Mouse (Mus musculus) testis, adult 2 months (tissue): Measurements from ENCODE around the gene Apoa4. TPM values are rescaled to one million over a fixed set of nuclear protein-coding genes. Genes with fewer than 3 reads are reported as not detected.

Experiments used
- H3K27ac ChIP-seq: fragments of 200-500 bp; 2 replicates; pipeline ENCODE4 v1.5.1; 2012; ENCODE audit warnings: low read depth, low read length; ENCODE audit not compliant: control insufficient read depth, insufficient read depth
- H3K27me3 ChIP-seq: fragments of 200-500 bp; 2 replicates; pipeline ENCODE4 v1.6.1; 2012; ENCODE audit warnings: mild to moderate bottlenecking, low read length, moderate library complexity; ENCODE audit not compliant: control insufficient read depth, insufficient read depth
- H3K36me3 ChIP-seq: fragments of 200-500 bp; 2 replicates; pipeline ENCODE4 v1.6.1; 2012; ENCODE audit warnings: mild to moderate bottlenecking, low read length; ENCODE audit not compliant: control insufficient read depth, insufficient read depth
- H3K4me1 ChIP-seq: fragments of 200-500 bp; 2 replicates; pipeline ENCODE4 v1.6.1; 2012; ENCODE audit warnings: low read length; ENCODE audit not compliant: control insufficient read depth, insufficient read depth
- H3K4me3 ChIP-seq: fragments of 200-500 bp; 2 replicates; pipeline ENCODE4 v1.5.1; 2012; ENCODE audit warnings: low read depth, mild to moderate bottlenecking, low read length, moderate library complexity, mixed read lengths; ENCODE audit not compliant: control insufficient read depth
- CTCF ChIP-seq: fragments of 200-500 bp; IDR thresholded peaks from 2 replicates; pipeline ENCODE4 v1.5.1; 2012; ENCODE audit warnings: low read depth, mild to moderate bottlenecking, inconsistent platforms, low read length, moderate library complexity; ENCODE audit not compliant: control insufficient read depth, insufficient read depth, insufficient replicate concordance
- POLR2A ChIP-seq: fragments of 200-500 bp; IDR thresholded peaks from 2 replicates; pipeline ENCODE4 v1.6.1; 2012; ENCODE audit warnings: low read depth, mild to moderate bottlenecking, inconsistent platforms, low read length, moderate library complexity; ENCODE audit not compliant: control insufficient read depth
- polyA plus RNA-seq: library from polyadenylated mRNA; depleted of rRNA; stranded (reverse); fragments of >200 nt; gene quantifications from 2 replicates; pipeline ENCODE4 v1.2.3, GENCODE M21; 2012

Apoa4 gene
- polyA plus RNA-seq, 1 experiment: 0.15 TPM

GRCm38 (mm10) chr9:46214946-46215337 lies 25.6 kb upstream of the Apoa4 start:
- Histone ChIP-seq H3K36me3 (no peaks in the 10 kb centered on the region; the same call in 1 of the 2 replicates), H3K27me3 (no peaks in the 10 kb centered on the region), H3K27ac (no peak overlapping the region), H3K4me3 (no peak overlapping the region), H3K4me1 (no peaks in the 10 kb centered on the region)
- TF ChIP-seq CTCF (no peak), POLR2A (no peak)

GRCm38 (mm10) chr9:46215338-46216322 lies 24.9 kb upstream of the Apoa4 start:
- no peaks in the 10 kb centered on the region; the same call in 1 of the 2 replicates for H3K36me3 ChIP-seq

GRCm38 (mm10) chr9:46216744-46217470 lies 23.6 kb upstream of the Apoa4 start:
- Histone ChIP-seq H3K27ac (no peak overlapping the region), H3K36me3 (peaks cover 2% of the 10 kb centered on the region), H3K4me3 (no peak overlapping the region), H3K4me1 (no peaks in the 10 kb centered on the region), H3K27me3 (no peaks in the 10 kb centered on the region)
- no peak for TF ChIP-seq POLR2A
- no peak for TF ChIP-seq CTCF

More at GRCm38 (mm10) chr9:46215338-46216322, 24.9 kb upstream of the Apoa4 start:
- Histone ChIP-seq H3K27me3 (no peaks in the 10 kb centered on the region), H3K4me3 (no peak overlapping the region), H3K4me1 (no peaks in the 10 kb centered on the region), H3K27ac (no peak overlapping the region)
- TF ChIP-seq CTCF: no peak
- TF ChIP-seq POLR2A: no peak

- Histone ChIP-seq H3K4me1 (no peaks in the 10 kb centered on the region), H3K36me3 (peaks cover 2% of the 10 kb centered on the region), H3K27me3 (no peaks in the 10 kb centered on the region), H3K4me3 (no peak overlapping the region), H3K27ac (no peak overlapping the region)
- TF ChIP-seq POLR2A (no peak), CTCF (no peak)
These were observed 22.3 kb upstream of the Apoa4 start for GRCm38 (mm10) chr9:46218176-46218575.

- Histone ChIP-seq H3K27me3 (no peaks in the 10 kb centered on the region), H3K4me3 (no peak overlapping the region), H3K36me3 (peaks cover 2% of the 10 kb centered on the region), H3K27ac (no peak overlapping the region), H3K4me1 (no peaks in the 10 kb centered on the region)
- TF ChIP-seq POLR2A (no peak), CTCF (no peak)
These were observed 17.4 kb upstream of the Apoa4 start for GRCm38 (mm10) chr9:46223090-46223489.

GRCm38 (mm10) chr9:46224101-46224500 lies 16.4 kb upstream of the Apoa4 start:
- Histone ChIP-seq H3K36me3 (peaks cover 2% of the 10 kb centered on the region), H3K4me1 (no peaks in the 10 kb centered on the region), H3K27me3 (no peaks in the 10 kb centered on the region), H3K27ac (no peak overlapping the region), H3K4me3 (no peak overlapping the region)
- TF ChIP-seq CTCF: no peak
- no peak for TF ChIP-seq POLR2A

GRCm38 (mm10) chr9:46224945-46225660 lies 15.4 kb upstream of the Apoa4 start:
- TF ChIP-seq POLR2A: no peak
- TF ChIP-seq CTCF: no peak
- peaks cover 2% of the 10 kb centered on the region for H3K36me3 ChIP-seq

More at GRCm38 (mm10) chr9:46224945-46225660, 15.4 kb upstream of the Apoa4 start:
- Histone ChIP-seq H3K27me3 (no peaks in the 10 kb centered on the region), H3K27ac (no peak overlapping the region), H3K4me3 (no peak overlapping the region), H3K4me1 (peaks cover 5% of the 10 kb centered on the region; the same call in 1 of the 2 replicates)
